ENCODE assay signal across 15 mouse cellular contexts in the genomic region with DNA sequence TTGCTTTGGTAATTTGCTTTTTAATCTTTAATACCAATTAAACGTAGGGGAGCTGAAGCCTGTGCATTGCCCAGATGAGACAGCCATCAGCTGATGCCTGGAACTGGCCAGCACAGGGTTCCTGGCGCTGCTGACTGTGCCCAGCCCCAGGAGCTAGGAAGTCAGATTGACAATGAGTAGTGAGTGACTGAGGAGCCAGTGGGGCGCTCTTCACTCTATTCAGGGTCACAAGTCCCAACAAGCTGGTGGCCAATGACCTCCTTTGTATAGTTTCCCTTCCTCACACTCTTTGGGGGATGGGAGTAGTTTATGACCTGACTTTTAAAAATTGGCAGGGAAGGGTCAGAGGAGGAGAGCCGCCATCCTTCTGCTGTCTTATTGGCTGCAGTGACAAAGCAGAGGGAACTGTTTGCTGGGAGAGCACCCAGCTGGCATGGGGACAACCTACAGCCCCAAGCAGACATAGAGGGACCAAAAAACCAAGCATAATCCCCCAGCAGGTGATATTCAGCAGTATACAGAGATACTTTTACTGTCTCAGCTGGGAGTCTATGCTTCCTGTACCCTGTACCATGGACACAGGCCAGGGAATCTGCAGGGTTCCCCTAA.
DNase-seq lines count a peak whose midpoint lies in the region; ATAC-seq and TF ChIP-seq lines count a peak whose summit lies in the region.
"Had no signal": no experiment of that assay in that cellular context is flagged by ENCODE, and none has a peak within 500 bp of the region (broad histone marks: within the 10 kb centered on the region; RNA-seq: fewer than 3 reads in every experiment).

No protein-coding gene starts in this region.

- no peak overlapping the region for H3K4me3 ChIP-seq in layer of hippocampus, adult 2 months
- no peak overlapping the region for H3K4me3 ChIP-seq in midbrain, embryonic 15.5 days
- H3K4me3 ChIP-seq: heart, adult 2 months; limb, embryonic 10.5 days; liver, embryonic 12.5 days; megakaryocyte, embryonic 14.5 days had no signal

- TF ChIP-seq CTCF in layer of hippocampus, adult 2 months (conservative IDR thresholded peaks at IDR 0.05): no peak

- peaks cover 9% of the 10 kb centered on the region; the same call in 1 of the 2 replicates for H3K4me1 ChIP-seq in midbrain, embryonic 15.5 days
- H3K4me1 ChIP-seq: limb, embryonic 10.5 days; liver, embryonic 12.5 days had no signal

- H3K9ac ChIP-seq in midbrain, embryonic 15.5 days: no peak overlapping the region
- H3K9ac ChIP-seq: liver, embryonic 12.5 days had no signal

- H3K9me3 ChIP-seq in midbrain, embryonic 15.5 days: no peaks in the 10 kb centered on the region
- H3K9me3 ChIP-seq: limb, embryonic 10.5 days; liver, embryonic 12.5 days had no signal

- DNase-seq in layer of hippocampus, adult 2 months (ENCODE audit: low spot score in 2 of 2): no peak
- DNase-seq in layer of hippocampus, adult 11-12 months (ENCODE audit: low spot score): no peak
- DNase-seq in cerebellum, adult 18-20 months: peak; percentile 14 to 17
- peak; percentile 79 to 82 for DNase-seq in cerebellum, postnatal 14 days
- no peak for DNase-seq in adrenal gland, adult 18-20 months (ENCODE audit: low spot score in 2 of 2)
- no peak for DNase-seq in ovary, postnatal 36 days (ENCODE audit: low spot score)
- DNase-seq in right cerebral cortex, postnatal 4 days: no peak
- DNase-seq: heart, adult 2 months; heart, postnatal 10 days had no signal

- H3K27ac ChIP-seq in layer of hippocampus, adult 2 months: peak overlapping the region; percentile 67
- no peak overlapping the region for H3K27ac ChIP-seq in midbrain, embryonic 15.5 days
- H3K27ac ChIP-seq: heart, adult 2 months; kidney, postnatal 0 days; limb, embryonic 10.5 days; liver, embryonic 12.5 days had no signal

- H3K36me3 ChIP-seq in midbrain, embryonic 15.5 days (replicated peaks): no peaks in the 10 kb centered on the region
- H3K36me3 ChIP-seq: limb, embryonic 10.5 days; liver, embryonic 12.5 days had no signal

- H3K4me2 ChIP-seq in midbrain, embryonic 15.5 days: no peak overlapping the region
- H3K4me2 ChIP-seq: liver, embryonic 12.5 days had no signal

- no peaks in the 10 kb centered on the region for H3K27me3 ChIP-seq in midbrain, embryonic 15.5 days (replicated peaks)
- H3K27me3 ChIP-seq: liver, embryonic 12.5 days; megakaryocyte, embryonic 14.5 days had no signal

- ATAC-seq in midbrain, embryonic 15.5 days (replicated peaks): 0 out of 2 replicates have a peak, but pooled peaks have one; percentile 33
- ATAC-seq: intestine, embryonic 16.5 days; liver, embryonic 12.5 days had no signal

- 54% methylated on average over 4 of the region's 4 CpGs for WGBS in midbrain, embryonic 15.5 days

Comparison
In these comparisons a context has a peak if more than half of its experiments do, and no peak if none do; other contexts are left out.
1. DNase-seq: peak in cerebellum, adult 18-20 months (2 of 2) and cerebellum, postnatal 14 days (2 of 2); none in layer of hippocampus, adult 2 months (0 of 2), layer of hippocampus, adult 11-12 months (single experiment), adrenal gland, adult 18-20 months (0 of 2), ovary, postnatal 36 days (single experiment) and right cerebral cortex, postnatal 4 days (single experiment).